Mouse (Mus musculus) urinary bladder, postnatal 36 days (tissue): ENCODE measurements at regions not wholly inside any gene's neighbourhood (a gene's known extent, or its start where the extent isn't known, plus 50 kb on each side); places are given as distances from the start of the nearest gene placed in this dataset.

Experiments
- DNase-seq, 2 experiments: peaks; one replicate each; pipeline ENCODE4 v3.0.0; 2022; ENCODE audit warnings: low spot score in 2 of 2, mixed read lengths in 1 of 2

DNA sequence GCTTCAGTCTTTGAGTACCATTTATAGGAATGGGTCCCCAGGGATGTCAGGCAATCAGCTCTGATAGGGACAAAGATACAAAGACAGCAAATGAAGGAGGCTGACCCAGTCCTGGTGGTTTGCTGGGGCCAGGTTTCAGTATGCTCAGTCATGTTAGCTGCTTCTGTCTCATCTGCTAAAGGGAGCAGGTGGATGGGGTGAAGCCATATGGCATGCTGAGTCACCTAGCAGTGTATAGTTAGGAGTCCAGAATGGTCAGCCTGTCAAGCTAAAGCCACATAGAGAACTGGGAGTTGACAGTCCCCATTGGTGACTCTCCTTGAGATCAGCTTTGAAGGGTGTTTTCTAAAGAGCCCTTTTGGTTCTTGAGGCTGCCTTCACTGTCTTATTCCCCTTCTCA is 139.4 kb downstream of the Gm15262 start:
- no peak for DNase-seq

DNA sequence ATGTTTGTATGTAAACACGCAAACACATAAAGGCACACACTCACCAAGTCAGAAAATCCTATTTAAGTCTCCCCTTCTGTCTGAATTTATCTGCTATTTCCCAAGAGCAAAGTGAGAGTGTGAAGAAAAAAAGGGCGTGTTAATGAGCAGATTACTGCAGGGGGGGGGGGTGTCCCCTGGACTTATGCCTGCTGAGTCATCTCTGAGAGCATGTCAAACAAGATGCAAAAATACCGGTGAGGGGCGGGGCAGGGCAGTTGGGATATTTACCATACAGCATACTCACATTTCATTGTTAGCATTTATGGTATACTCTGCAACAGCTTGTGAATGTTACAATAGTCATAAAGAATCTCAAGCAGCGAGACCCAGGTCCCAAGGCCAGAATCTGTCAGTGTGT is 140.8 kb downstream of the Gm15262 start:
- no peak for DNase-seq

- DNase-seq: peak in 1 of 2 experiments; percentile 4
Measured at GRCm38 (mm10) chrX:161435348-161435747, 148.1 kb downstream of the Gm15262 start.
